Mouse (Mus musculus) embryonic facial prominence, embryonic 10.5 days (tissue): ENCODE results near the gene Impdh1. TPM values are rescaled to one million over a fixed set of nuclear protein-coding genes. Genes with fewer than 3 reads are reported as not detected.
A peak's percentile ranks its signal among the peaks of the same experiment; 100 is the strongest.

ENCODE experiments used
- DNase-seq: peaks from one replicate; pipeline ENCODE4 v3.0.0-alpha.2; 2017; ENCODE audit warnings: low spot score
- H3K27ac ChIP-seq: fragments of 300-500 bp; sonication (generic); replicated peaks from 2 replicates; pipeline ENCODE4 v1.5.1; 2016; ENCODE audit warnings: mild to moderate bottlenecking
- H3K27me3 ChIP-seq: fragments of 300-500 bp; sonication (generic); replicated peaks from 2 replicates; pipeline ENCODE4 v1.6.1; 2016; ENCODE audit warnings: low read depth, mild to moderate bottlenecking; ENCODE audit not compliant: poor library complexity, severe bottlenecking
- H3K36me3 ChIP-seq: fragments of 300-500 bp; sonication (generic); replicated peaks from 2 replicates; pipeline ENCODE4 v1.6.1; 2016; ENCODE audit warnings: mild to moderate bottlenecking, moderate library complexity
- H3K4me1 ChIP-seq: fragments of 300-500 bp; sonication (generic); 2 replicates; pipeline ENCODE4 v1.6.1; 2016
- H3K4me3 ChIP-seq: fragments of 300-500 bp; sonication (generic); 2 replicates; pipeline ENCODE4 v1.5.1; 2016; ENCODE audit warnings: mild to moderate bottlenecking, moderate library complexity
- H3K9me3 ChIP-seq: fragments of 300-500 bp; sonication (generic); 2 replicates; pipeline ENCODE4 v1.6.1; 2016; ENCODE audit warnings: mild to moderate bottlenecking
- WGBS: fragments of 180-500 bp; shearing (Covaris S2); methylation state at CpG from one replicate; pipeline ENCODE4 v1.1.7; 2016; 5-methylcytosine and 5-hydroxymethylcytosine counted together
- polyA plus RNA-seq: library from polyadenylated mRNA; unstranded; fragments of >200 nt; fragmentation: Nextera tagmentation; extraction: Ambion mirVana; gene quantifications from 2 replicates; pipeline ENCODE4 v1.2.1, GENCODE M21; 2016

The Impdh1 gene
- polyA plus RNA-seq, 1 experiment from 2014 or later: 44.7 TPM

- peaks cover 15% of the 10 kb centered on the region for H3K36me3 ChIP-seq
- peaks cover 28% of the 10 kb centered on the region for H3K27me3 ChIP-seq
- WGBS: 80% methylated on average over 9 of the region's 9 CpGs
- H3K4me3 ChIP-seq: no peak overlapping the region
- DNase-seq: no peak
- H3K27ac ChIP-seq: no peak overlapping the region
- H3K4me1 ChIP-seq: peaks cover 47% of the 10 kb centered on the region
- H3K9me3 ChIP-seq: no peaks in the 10 kb centered on the region
Measured at GRCm38 (mm10) chr6:29210231-29210936, 5.8 kb downstream of the Impdh1 start.

GRCm38 (mm10) chr6:29208178-29208577 is 8.0 kb downstream of the Impdh1 start:
- H3K27ac ChIP-seq: no peak overlapping the region
- peaks cover 6% of the 10 kb centered on the region for H3K27me3 ChIP-seq
- no peak overlapping the region for H3K4me3 ChIP-seq
- DNase-seq: no peak
- peaks cover 25% of the 10 kb centered on the region for H3K4me1 ChIP-seq
- H3K9me3 ChIP-seq: no peaks in the 10 kb centered on the region
- 87% methylated on average over 5 of the region's 5 CpGs for WGBS
- H3K36me3 ChIP-seq: peaks cover 35% of the 10 kb centered on the region

- H3K36me3 ChIP-seq: peaks cover 46% of the 10 kb centered on the region
- H3K4me3 ChIP-seq: no peak overlapping the region
- H3K4me1 ChIP-seq: peaks cover 17% of the 10 kb centered on the region
- no peak overlapping the region for H3K27ac ChIP-seq
- H3K27me3 ChIP-seq: no peaks in the 10 kb centered on the region
- 87% methylated on average over 5 of the region's 5 CpGs for WGBS
- no peak for DNase-seq
- no peaks in the 10 kb centered on the region for H3K9me3 ChIP-seq
Measured at GRCm38 (mm10) chr6:29207017-29207416, 9.1 kb downstream of the Impdh1 start.

- Histone ChIP-seq H3K4me3 (no peak overlapping the region), H3K27me3 (peaks cover under 1% of the 10 kb centered on the region; the same call in 1 of the 2 replicates), H3K27ac (no peak overlapping the region), H3K36me3 (peaks cover 56% of the 10 kb centered on the region), H3K4me1 (peaks cover 8% of the 10 kb centered on the region), H3K9me3 (no peaks in the 10 kb centered on the region)
- no peak for DNase-seq
- 95% methylated on average over 10 of the region's 10 CpGs for WGBS
Measured at GRCm38 (mm10) chr6:29206006-29206405, 10.2 kb downstream of the Impdh1 start.

- H3K4me1 ChIP-seq: peaks cover under 1% of the 10 kb centered on the region; the same call in 1 of the 2 replicates
- H3K36me3 ChIP-seq: peaks cover 65% of the 10 kb centered on the region
- 61% methylated on average over 15 of the region's 15 CpGs for WGBS
- no peaks in the 10 kb centered on the region for H3K9me3 ChIP-seq
- no peak overlapping the region for H3K4me3 ChIP-seq
- no peak overlapping the region for H3K27ac ChIP-seq
- H3K27me3 ChIP-seq: peaks cover 10% of the 10 kb centered on the region
- peak; percentile 68 for DNase-seq
Measured at GRCm38 (mm10) chr6:29204932-29205614, 11.1 kb downstream of the Impdh1 start.

GRCm38 (mm10) chr6:29203861-29204585 is 12.1 kb downstream of the Impdh1 start:
- peaks cover 65% of the 10 kb centered on the region for H3K36me3 ChIP-seq
- H3K27me3 ChIP-seq: peaks cover 21% of the 10 kb centered on the region
- WGBS: 88% methylated on average over 6 of the region's 6 CpGs
- peaks cover 5% of the 10 kb centered on the region for H3K4me1 ChIP-seq
- DNase-seq: no peak
- H3K9me3 ChIP-seq: no peaks in the 10 kb centered on the region
- H3K27ac ChIP-seq: no peak overlapping the region
- H3K4me3 ChIP-seq: no peak overlapping the region

- H3K27ac ChIP-seq: no peak overlapping the region
- 90% methylated on average over 13 of the region's 13 CpGs for WGBS
- no peaks in the 10 kb centered on the region for H3K9me3 ChIP-seq
- no peak overlapping the region for H3K4me3 ChIP-seq
- no peak for DNase-seq
- peaks cover 27% of the 10 kb centered on the region for H3K27me3 ChIP-seq
- H3K36me3 ChIP-seq: peaks cover 65% of the 10 kb centered on the region
- peaks cover 14% of the 10 kb centered on the region for H3K4me1 ChIP-seq
Measured at GRCm38 (mm10) chr6:29203096-29203495, 13.1 kb downstream of the Impdh1 start.

- no peak for DNase-seq
- H3K9me3 ChIP-seq: no peaks in the 10 kb centered on the region
- H3K36me3 ChIP-seq: peaks cover 62% of the 10 kb centered on the region
- 83% methylated on average over 8 of the region's 8 CpGs for WGBS
- H3K4me3 ChIP-seq: no peak overlapping the region
- H3K27ac ChIP-seq: no peak overlapping the region
- peaks cover 17% of the 10 kb centered on the region for H3K4me1 ChIP-seq
- H3K27me3 ChIP-seq: peaks cover 38% of the 10 kb centered on the region
Measured at GRCm38 (mm10) chr6:29201988-29202387, 14.2 kb downstream of the Impdh1 start.

GRCm38 (mm10) chr6:29201341-29201740 is 14.8 kb downstream of the Impdh1 start:
- Histone ChIP-seq H3K4me1 (peaks cover 17% of the 10 kb centered on the region), H3K4me3 (no peak overlapping the region), H3K9me3 (no peaks in the 10 kb centered on the region), H3K27ac (no peak overlapping the region), H3K27me3 (peaks cover 43% of the 10 kb centered on the region), H3K36me3 (peaks cover 57% of the 10 kb centered on the region)
- WGBS: 89% methylated on average over 5 of the region's 5 CpGs
- no peak for DNase-seq

GRCm38 (mm10) chr6:29200496-29200895 is 15.7 kb downstream of the Impdh1 start:
- H3K4me1 ChIP-seq: peaks cover 25% of the 10 kb centered on the region
- H3K4me3 ChIP-seq: no peak overlapping the region
- peaks cover 49% of the 10 kb centered on the region for H3K36me3 ChIP-seq
- no peaks in the 10 kb centered on the region for H3K9me3 ChIP-seq
- WGBS: 60% methylated on average over 3 of the region's 3 CpGs
- no peak for DNase-seq
- H3K27me3 ChIP-seq: peaks cover 51% of the 10 kb centered on the region
- no peak overlapping the region for H3K27ac ChIP-seq

- Histone ChIP-seq H3K27ac (0 out of 2 replicates have a peak overlapping the region, but pooled peaks have one; percentile 3), H3K4me3 (peak overlapping the region; percentile 51), H3K9me3 (no peaks in the 10 kb centered on the region), H3K36me3 (peaks cover 42% of the 10 kb centered on the region), H3K4me1 (peaks cover 35% of the 10 kb centered on the region), H3K27me3 (peaks cover 52% of the 10 kb centered on the region)
- no peak for DNase-seq
- WGBS: 47% methylated on average over 8 of the region's 8 CpGs
Measured at GRCm38 (mm10) chr6:29199223-29199855, 16.8 kb downstream of the Impdh1 start.
